Mouse (Mus musculus): ENCODE results near the gene Ifitm5. TPM values are rescaled to one million over a fixed set of nuclear protein-coding genes. Genes with fewer than 3 reads are reported as not detected.

Gene Ifitm5
- 2.9 and 7.4 TPM in 2 replicates for polyA plus RNA-seq (2012; rRNA removed; ENCODE audit: low replicate concordance)

DNA sequence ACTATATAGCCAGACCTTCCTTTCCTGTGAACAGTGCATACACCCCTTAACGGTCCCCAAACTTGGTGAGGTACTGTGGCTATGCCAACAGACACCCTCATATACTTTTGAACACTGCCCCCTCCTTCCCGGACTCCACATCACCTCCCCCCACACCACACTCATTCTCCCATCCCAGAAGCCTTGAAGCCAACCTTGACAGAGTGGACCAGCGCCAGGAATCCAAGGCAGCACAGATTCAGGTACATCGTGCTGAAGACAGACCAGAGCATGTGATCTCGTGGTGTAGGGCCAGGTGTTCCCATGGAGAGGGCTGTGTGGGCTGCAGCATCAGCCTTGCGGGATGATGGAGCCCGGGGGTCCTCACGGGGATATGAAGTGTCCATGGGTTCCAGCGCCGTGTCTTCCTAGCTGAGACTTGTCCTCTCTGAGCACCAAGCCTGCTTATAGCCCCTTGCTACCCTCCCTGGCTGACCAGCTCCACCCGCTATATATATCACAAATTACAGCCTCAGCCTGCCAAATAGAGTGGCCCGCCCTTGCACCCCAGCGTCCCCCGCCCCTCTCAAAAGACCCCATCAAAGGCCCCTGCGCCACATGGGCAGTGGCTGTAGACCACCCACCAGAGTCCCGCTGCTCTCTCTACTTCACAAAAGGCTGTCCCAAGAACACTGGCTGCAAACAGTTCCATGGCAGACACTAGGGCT, at the start of gene Ifitm5:
Gene Ifitm5 (minus strand): TSS at position 468 of the 707 bp plus-strand sequence.

GRCm38 (mm10) chr7:140966921-140967320, 16.8 kb upstream of the Ifitm5 start, which contains the start of gene Ifitm1:
Gene Ifitm1 (plus strand): TSS chr7:140967221.

DNA sequence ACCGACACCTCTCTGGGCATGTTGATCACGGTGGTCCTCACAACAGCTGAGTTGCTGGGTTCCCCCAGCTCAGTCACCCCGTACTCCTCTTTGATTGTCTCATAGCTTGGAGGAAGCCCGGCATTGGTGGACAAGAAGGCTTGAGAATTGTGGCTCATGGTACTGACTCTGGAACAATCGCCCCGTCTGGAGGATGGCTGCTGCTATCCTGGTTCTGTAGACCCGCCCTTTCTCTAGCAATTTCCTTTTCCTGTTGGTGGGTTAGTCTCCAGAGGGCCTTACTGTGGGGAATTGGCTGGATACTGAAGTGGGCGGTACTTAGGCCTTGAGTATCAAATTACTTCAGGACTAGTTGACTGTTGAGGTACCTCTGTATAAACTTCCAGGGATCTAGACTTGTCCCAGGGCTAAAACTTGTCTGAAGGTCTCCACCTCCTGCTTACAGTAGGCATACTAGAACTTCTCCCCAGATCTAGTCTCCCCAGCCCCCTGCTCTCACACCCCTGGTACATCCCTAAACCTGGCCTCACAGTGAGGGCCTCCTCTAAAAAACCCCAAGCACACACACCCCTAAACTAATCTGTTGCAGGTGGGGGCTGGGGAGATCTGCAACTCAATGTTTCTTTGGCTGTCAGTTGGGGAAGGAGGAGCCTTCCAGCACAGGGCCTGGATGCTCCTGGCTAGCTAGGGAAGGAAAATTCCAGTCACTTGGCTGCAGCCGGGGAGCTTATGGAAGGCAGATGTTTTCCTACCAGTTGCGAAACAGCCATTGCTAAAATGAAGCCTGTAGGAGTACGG, 5.9 kb upstream of the Ifitm5 start, which contains the start of the genes Gm45717 and Ifitm2:
Gene Gm45717 (minus strand): TSS at position 180 of the 798 bp plus-strand sequence.
Gene Ifitm2 (minus strand): TSS at position 230 of the 798 bp plus-strand sequence.

GRCm38 (mm10) chr7:140941222-140942051, 8.7 kb downstream of the Ifitm5 start, which contains the start of gene Pgghg:
Gene Pgghg (plus strand): TSS chr7:140941391.

DNA sequence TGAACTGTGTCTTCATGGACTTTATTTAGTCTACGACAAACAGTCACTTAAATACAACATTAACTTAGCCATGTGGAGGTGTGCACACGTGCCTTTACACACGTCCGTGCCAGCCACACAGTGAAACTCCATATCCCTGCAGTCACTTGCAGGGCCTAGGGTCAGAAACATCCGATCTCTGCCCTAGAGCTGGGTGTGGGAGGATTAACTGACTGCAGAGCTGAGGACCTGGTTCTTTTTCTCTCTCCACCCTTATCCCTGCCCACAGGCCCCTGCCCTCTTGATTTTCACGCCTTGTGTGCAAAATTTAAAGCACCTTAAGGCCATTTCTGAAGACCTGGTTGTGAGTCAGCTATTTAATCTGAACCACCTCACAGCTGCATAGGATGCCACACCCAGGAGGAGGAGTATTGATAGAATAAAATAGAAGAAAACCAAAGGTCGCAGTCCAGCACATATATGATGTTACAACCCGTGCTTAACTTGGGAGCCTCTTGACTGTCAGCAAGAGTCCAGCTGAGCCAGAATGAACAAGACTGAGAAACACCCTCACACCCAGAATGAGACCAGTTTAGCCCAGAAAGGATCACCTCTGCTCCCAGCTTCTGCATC, 29.6 kb downstream of the Ifitm5 start, which contains the start of gene Nlrp6:
Gene Nlrp6 (plus strand): TSS at position 485 of the 612 bp plus-strand sequence.

GRCm38 (mm10) chr7:140900220-140900619, 49.9 kb downstream of the Ifitm5 start, which contains the start of gene Cox8b:
Gene Cox8b (minus strand): TSS chr7:140900446.

Other genes with a start within 250 kb of the Ifitm5 start
- gene Cyp2e1, start 186.6 kb downstream of the Ifitm5 start, polyA plus RNA-seq (2012; rRNA removed; ENCODE audit: low replicate concordance) = 256 and 502 TPM in 2 replicates
- 0.07 and 0.33 TPM in 2 replicates for gene Syce1, start 162.4 kb downstream of the Ifitm5 start, polyA plus RNA-seq (2012; rRNA removed; ENCODE audit: low replicate concordance)
- gene Zfp941, start 128.1 kb downstream of the Ifitm5 start, polyA plus RNA-seq (2012; rRNA removed; ENCODE audit: low replicate concordance) = 0.15 TPM in 1 of 2 replicates, not detected in the other
- gene Urah, start 115.3 kb downstream of the Ifitm5 start, polyA plus RNA-seq (2012; rRNA removed; ENCODE audit: low replicate concordance) = 14.2 TPM in 1 of 2 replicates, not detected in the other
- not detected in 2 replicates for gene Scgb1c1, start 104.7 kb downstream of the Ifitm5 start, polyA plus RNA-seq (2012; rRNA removed; ENCODE audit: low replicate concordance)
- 0.11 TPM in 1 of 2 replicates, not detected in the other for gene Odf3, start 102.5 kb downstream of the Ifitm5 start, polyA plus RNA-seq (2012; rRNA removed; ENCODE audit: low replicate concordance)
- not detected in 2 replicates for gene Gm45785, start 94.0 kb downstream of the Ifitm5 start, polyA plus RNA-seq (2012; rRNA removed; ENCODE audit: low replicate concordance)
- gene Ric8a, start 93.3 kb downstream of the Ifitm5 start, polyA plus RNA-seq (2012; rRNA removed; ENCODE audit: low replicate concordance) = 114 and 143 TPM in 2 replicates
- 37.8 and 39.1 TPM in 2 replicates for gene Bet1l, start 92.7 kb downstream of the Ifitm5 start, polyA plus RNA-seq (2012; rRNA removed; ENCODE audit: low replicate concordance)
- 76.9 and 91.8 TPM in 2 replicates for gene Psmd13, start 68.3 kb downstream of the Ifitm5 start, polyA plus RNA-seq (2012; rRNA removed; ENCODE audit: low replicate concordance)
- gene Sirt3, start 68.0 kb downstream of the Ifitm5 start, polyA plus RNA-seq (2012; rRNA removed; ENCODE audit: low replicate concordance) = 30.7 and 38.8 TPM in 2 replicates
- gene Cox8b, start 49.8 kb downstream of the Ifitm5 start, polyA plus RNA-seq (2012; rRNA removed; ENCODE audit: low replicate concordance) = 147 and 450 TPM in 2 replicates
- 0.87 TPM in 1 of 2 replicates, not detected in the other for gene Nlrp6, start 29.4 kb downstream of the Ifitm5 start, polyA plus RNA-seq (2012; rRNA removed; ENCODE audit: low replicate concordance)
- gene Pgghg, start 8.9 kb downstream of the Ifitm5 start, polyA plus RNA-seq (2012; rRNA removed; ENCODE audit: low replicate concordance) = 55.4 and 73.1 TPM in 2 replicates
- gene Gm45717, start 5.6 kb upstream of the Ifitm5 start, polyA plus RNA-seq (2012; rRNA removed; ENCODE audit: low replicate concordance) = 0.78 TPM in 1 of 2 replicates, not detected in the other
- gene Ifitm2, start 5.7 kb upstream of the Ifitm5 start, polyA plus RNA-seq (2012; rRNA removed; ENCODE audit: low replicate concordance) = 1,434 and 1,895 TPM in 2 replicates
- 36.0 and 1,392 TPM in 2 replicates for gene Ifitm1, start 16.9 kb upstream of the Ifitm5 start, polyA plus RNA-seq (2012; rRNA removed; ENCODE audit: low replicate concordance)
- 721 and 1,416 TPM in 2 replicates for gene Ifitm3, start 60.5 kb upstream of the Ifitm5 start, polyA plus RNA-seq (2012; rRNA removed; ENCODE audit: low replicate concordance)
- gene Ifitm6, start 67.6 kb upstream of the Ifitm5 start, polyA plus RNA-seq (2012; rRNA removed; ENCODE audit: low replicate concordance) = 17.2 and 25.7 TPM in 2 replicates
- not detected in 2 replicates for gene Gm17387, start 78.8 kb upstream of the Ifitm5 start, polyA plus RNA-seq (2012; rRNA removed; ENCODE audit: low replicate concordance)
- 0.26 and 5.6 TPM in 2 replicates for gene B4galnt4, start 110.8 kb upstream of the Ifitm5 start, polyA plus RNA-seq (2012; rRNA removed; ENCODE audit: low replicate concordance)
- 1.7 and 14.7 TPM in 2 replicates for gene Pkp3, start 127.9 kb upstream of the Ifitm5 start, polyA plus RNA-seq (2012; rRNA removed; ENCODE audit: low replicate concordance)
- gene Sigirr, start 150.3 kb upstream of the Ifitm5 start, polyA plus RNA-seq (2012; rRNA removed; ENCODE audit: low replicate concordance) = 21.2 and 25.3 TPM in 2 replicates
- 0.20 and 11.9 TPM in 2 replicates for gene Ano9, start 167.5 kb upstream of the Ifitm5 start, polyA plus RNA-seq (2012; rRNA removed; ENCODE audit: low replicate concordance)
- gene Ptdss2, start 172.1 kb upstream of the Ifitm5 start, polyA plus RNA-seq (2012; rRNA removed; ENCODE audit: low replicate concordance) = 44.6 and 49.3 TPM in 2 replicates
- gene Rnh1, start 222.6 kb upstream of the Ifitm5 start, polyA plus RNA-seq (2012; rRNA removed; ENCODE audit: low replicate concordance) = 139 and 202 TPM in 2 replicates
- 82.4 and 82.9 TPM in 2 replicates for gene Hras, start 243.7 kb upstream of the Ifitm5 start, polyA plus RNA-seq (2012; rRNA removed; ENCODE audit: low replicate concordance)
- 6.6 and 7.6 TPM in 2 replicates for gene Lrrc56, start 243.9 kb upstream of the Ifitm5 start, polyA plus RNA-seq (2012; rRNA removed; ENCODE audit: low replicate concordance)

All from subcutaneous adipose tissue, adult 2 months (tissue).